Mouse (Mus musculus): ENCODE results near the gene Prkce.

DNA sequence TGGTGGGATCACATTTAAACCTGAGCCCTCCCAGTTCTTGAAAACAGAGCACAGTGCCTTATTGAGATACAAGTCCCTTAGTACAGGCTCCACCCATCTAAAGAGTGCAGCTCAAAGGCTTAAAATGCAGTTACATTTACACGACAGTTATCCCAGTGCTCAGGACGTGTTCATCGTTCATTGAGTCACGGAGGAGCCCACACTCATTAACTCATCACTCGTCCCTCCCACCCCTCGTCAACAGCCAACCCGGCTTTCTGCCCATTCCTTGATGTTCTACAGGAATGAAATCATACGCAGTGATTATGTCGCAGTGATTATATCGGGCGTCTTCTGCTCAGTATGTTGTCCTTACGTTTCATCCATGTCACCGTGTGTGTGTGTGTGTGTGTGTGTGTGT lies 102.9 kb downstream of the Prkce start:
- TF ChIP-seq CTCF (IDR thresholded peaks at IDR 0.05; ENCODE audit: borderline replicate concordance, extremely low read depth, insufficient read depth, insufficient read length) = no peak
- no peak for TF ChIP-seq POLR2A (IDR thresholded peaks at IDR 0.05; ENCODE audit: borderline replicate concordance, extremely low read depth, insufficient read depth, insufficient read length, poor library complexity, severe bottlenecking)

Data from brain, embryonic 14.5 days (tissue).